Mouse (Mus musculus) liver, adult 2 months (tissue): ENCODE measurements at regions not wholly inside any gene's neighbourhood (a gene's known extent, or its start where the extent isn't known, plus 50 kb on each side); places are given as distances from the start of the nearest gene placed in this dataset.

Experiments
- DNase-seq: peaks from one replicate; pipeline ENCODE4 v3.0.0-alpha.2; 2011; ENCODE audit warnings: low read depth, low spot score; ENCODE audit errors: extremely low read depth
- H3K27ac ChIP-seq: fragments of 200-500 bp; replicated peaks from 2 replicates; pipeline ENCODE4 v1.5.1; 2012; ENCODE audit warnings: low read depth, mild to moderate bottlenecking, control low read depth, inconsistent platforms, low read length; ENCODE audit not compliant: insufficient read depth
- H3K27me3 ChIP-seq: fragments of 200-500 bp; 2 replicates; pipeline ENCODE4 v1.6.1; 2012; ENCODE audit warnings: mild to moderate bottlenecking, moderate library complexity, low read length, inconsistent platforms; ENCODE audit not compliant: control insufficient read depth, insufficient read depth
- H3K36me3 ChIP-seq: fragments of 200-500 bp; 2 replicates; pipeline ENCODE4 v1.6.1; 2012; ENCODE audit warnings: low read length, inconsistent platforms; ENCODE audit not compliant: control insufficient read depth, insufficient read depth
- H3K4me1 ChIP-seq: fragments of 200-500 bp; 2 replicates; pipeline ENCODE4 v1.6.1; 2011; ENCODE audit warnings: low read length; ENCODE audit not compliant: control insufficient read depth, insufficient read depth
- H3K4me3 ChIP-seq: fragments of 200-500 bp; 2 replicates; pipeline ENCODE4 v1.5.1; 2011; ENCODE audit warnings: low read depth, mild to moderate bottlenecking, control low read depth, low read length, moderate library complexity; ENCODE audit not compliant: insufficient read depth
- H3K79me2 ChIP-seq: fragments of 200-500 bp; 2 replicates; pipeline ENCODE4 v1.6.1; 2012; ENCODE audit warnings: inconsistent platforms, mild to moderate bottlenecking, low read length, moderate library complexity; ENCODE audit not compliant: control insufficient read depth, insufficient read depth
- H3K9ac ChIP-seq: fragments of 200-500 bp; 2 replicates; pipeline ENCODE4 v1.6.1; 2012; ENCODE audit warnings: low read depth, mild to moderate bottlenecking, control low read depth, inconsistent platforms, low read length
- CTCF ChIP-seq: fragments of 200-500 bp; IDR thresholded peaks from 2 replicates; pipeline ENCODE4 v1.5.1; 2011; ENCODE audit warnings: low read depth, low read length, control low read depth
- POLR2A ChIP-seq: fragments of 200-500 bp; IDR thresholded peaks from 2 replicates; pipeline ENCODE4 v1.6.1; 2011; ENCODE audit warnings: low read length, control low read depth; ENCODE audit not compliant: insufficient read depth; ENCODE audit errors: extremely low read depth
- WGBS: fragments of 180-500 bp; shearing (Covaris S2); methylation state at CpG from one replicate; pipeline ENCODE4 v1.1.7; 2018; 5-methylcytosine and 5-hydroxymethylcytosine counted together

DNA sequence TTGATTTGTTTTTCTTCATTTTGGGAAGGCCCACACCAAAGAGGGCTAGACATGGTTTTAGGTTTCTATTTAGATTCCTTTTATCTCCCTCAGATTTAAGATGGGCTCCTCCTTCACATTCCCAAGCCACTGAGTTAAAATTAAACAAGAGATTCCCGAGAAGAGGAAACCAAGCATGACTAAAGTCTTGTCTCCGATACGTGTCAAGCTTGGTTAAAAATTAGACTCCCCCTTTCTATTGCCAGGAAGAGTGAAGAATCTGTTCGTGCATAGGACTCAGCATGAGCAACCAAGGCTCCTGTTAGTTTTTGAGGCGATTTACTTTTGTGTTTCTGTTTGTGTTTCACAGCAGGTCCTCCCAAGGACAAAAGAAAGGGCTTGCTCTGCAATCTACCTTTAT, 101.9 kb upstream of the Cdh6 start:
- Histone ChIP-seq H3K79me2 (no peaks in the 10 kb centered on the region), H3K4me1 (no peaks in the 10 kb centered on the region), H3K36me3 (no peaks in the 10 kb centered on the region), H3K27ac (no peak overlapping the region), H3K27me3 (no peaks in the 10 kb centered on the region), H3K9ac (no peak overlapping the region), H3K4me3 (no peak overlapping the region)
- TF ChIP-seq POLR2A (no peak), CTCF (no peak)
- WGBS = 22% methylated on average over 5 of the region's 5 CpGs
- DNase-seq = no peak

DNA sequence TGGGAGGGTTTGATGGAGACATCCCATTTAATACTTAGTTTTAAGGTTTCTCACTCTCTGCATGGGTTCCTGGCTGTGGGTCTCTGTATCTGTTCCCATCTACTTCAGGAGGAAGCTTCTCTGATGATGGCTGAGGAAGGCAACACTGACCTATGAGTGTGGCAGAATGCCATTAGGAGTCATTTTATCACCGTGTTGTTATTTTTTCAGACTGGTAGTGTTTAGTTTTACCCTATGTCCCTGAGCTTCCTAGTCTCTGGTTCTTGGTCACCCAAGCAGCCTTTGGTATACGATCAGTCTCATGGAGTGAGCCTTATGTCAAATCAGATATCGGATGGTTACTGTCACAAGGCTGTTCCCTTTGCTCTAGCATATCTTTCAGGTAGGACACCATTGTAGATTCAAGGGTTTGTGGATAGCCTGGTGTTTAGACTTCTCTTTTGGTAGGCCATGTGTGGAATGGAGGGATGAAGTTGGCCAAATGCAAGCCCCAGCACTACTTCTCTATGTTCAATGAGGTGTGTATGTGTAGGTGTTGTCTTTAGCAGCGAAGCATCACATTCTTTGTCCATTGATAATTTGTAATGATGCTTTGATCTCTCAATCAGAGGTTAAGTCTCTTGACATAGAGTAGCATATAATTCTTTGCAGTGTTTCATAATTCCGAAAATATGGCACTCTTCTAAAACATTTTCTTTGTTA, 101.0 kb upstream of the Cdh6 start:
- Histone ChIP-seq H3K4me3 (no peak overlapping the region), H3K79me2 (no peaks in the 10 kb centered on the region), H3K36me3 (no peaks in the 10 kb centered on the region), H3K9ac (no peak overlapping the region), H3K27me3 (no peaks in the 10 kb centered on the region), H3K4me1 (no peaks in the 10 kb centered on the region), H3K27ac (no peak overlapping the region)
- DNase-seq = no peak
- TF ChIP-seq POLR2A (no peak), CTCF (no peak)
- 77% methylated on average over 5 of the region's 5 CpGs for whole genome bisulfite sequencing

DNA sequence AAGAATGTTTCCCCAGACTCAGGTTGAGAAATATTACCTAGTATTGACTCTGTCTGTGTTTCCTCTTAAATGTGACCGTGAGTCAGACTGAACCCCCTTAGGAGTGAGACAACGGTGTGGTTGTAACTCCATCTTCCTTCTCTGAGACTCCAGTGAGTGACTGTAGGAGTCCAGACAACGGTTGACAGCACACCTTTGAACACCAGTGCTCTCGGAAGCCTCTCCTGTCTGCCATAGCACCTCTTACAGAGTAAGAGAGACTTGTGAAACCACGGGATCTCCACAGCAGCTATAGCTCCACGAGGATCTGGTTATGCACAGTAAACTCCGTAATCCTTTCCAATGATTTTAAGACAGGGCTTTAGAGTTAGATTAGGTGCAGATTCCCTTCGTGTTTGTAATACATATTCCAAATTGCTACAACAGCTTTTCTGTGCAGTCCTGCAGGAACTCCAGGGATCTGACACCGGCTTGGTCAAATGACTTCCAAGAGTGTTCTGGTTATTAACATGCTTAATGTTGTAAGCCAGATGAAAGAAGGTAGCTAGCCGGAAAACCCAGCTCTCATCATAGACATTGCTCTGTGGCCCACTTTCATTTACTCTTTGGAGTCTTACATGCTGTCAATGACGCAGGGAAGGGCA, 72.7 kb upstream of the Cdh6 start:
- Histone ChIP-seq H3K4me1 (no peaks in the 10 kb centered on the region), H3K27ac (no peak overlapping the region), H3K4me3 (no peak overlapping the region), H3K9ac (no peak overlapping the region), H3K79me2 (no peaks in the 10 kb centered on the region), H3K36me3 (no peaks in the 10 kb centered on the region), H3K27me3 (no peaks in the 10 kb centered on the region)
- TF ChIP-seq POLR2A (no peak), CTCF (no peak)
- DNase-seq = no peak
- WGBS = 87% methylated on average over 11 of the region's 11 CpGs

DNA sequence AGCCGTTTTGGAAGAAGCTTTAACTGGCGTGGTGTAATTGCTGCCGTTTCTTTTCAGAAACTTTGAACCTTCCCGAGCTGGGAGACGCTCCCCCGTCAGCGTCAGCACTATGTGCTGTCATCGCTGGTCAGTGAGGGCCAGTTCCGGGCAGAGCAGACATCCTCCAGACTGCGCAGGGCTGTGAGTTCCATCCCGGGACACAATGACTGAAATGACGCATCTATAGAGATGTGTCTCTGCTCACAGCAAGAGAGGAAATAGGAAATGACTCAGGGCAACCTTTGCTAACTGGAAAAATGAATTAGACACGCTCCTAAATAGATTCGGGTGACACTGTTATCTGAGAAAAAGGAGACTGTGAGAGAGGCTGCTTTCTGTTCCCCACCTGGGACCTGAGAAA, 70.8 kb upstream of the Cdh6 start:
- no peak overlapping the region for H3K9ac ChIP-seq
- no peaks in the 10 kb centered on the region for H3K79me2 ChIP-seq
- WGBS = 47% methylated on average over 14 of the region's 14 CpGs
- DNase-seq = no peak
- TF ChIP-seq CTCF (no peak), POLR2A (no peak)
- no peak overlapping the region for H3K27ac ChIP-seq
- H3K36me3 ChIP-seq = no peaks in the 10 kb centered on the region
- no peaks in the 10 kb centered on the region for H3K4me1 ChIP-seq
- H3K27me3 ChIP-seq = no peaks in the 10 kb centered on the region
- no peak overlapping the region for H3K4me3 ChIP-seq

DNA sequence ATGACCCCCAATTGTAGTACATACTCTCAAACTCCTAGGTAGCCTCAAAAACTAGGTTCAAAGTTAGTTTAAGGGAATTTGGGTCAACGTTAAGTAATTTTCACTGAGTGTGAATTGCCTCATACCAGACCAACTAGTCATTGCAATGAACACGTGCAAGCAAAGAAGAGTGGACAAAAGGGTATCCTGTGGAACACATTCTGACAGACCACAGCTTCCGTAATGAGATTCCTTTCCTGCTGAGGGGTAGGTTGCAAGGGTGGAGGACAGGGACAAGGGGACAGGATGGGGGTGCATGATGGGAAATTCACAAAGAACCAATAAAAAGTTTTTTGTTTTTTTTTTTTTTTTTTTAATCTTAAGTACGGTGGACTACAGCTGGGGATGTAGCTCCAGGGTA, 70.1 kb upstream of the Cdh6 start:
- TF ChIP-seq CTCF (no peak), POLR2A (no peak)
- H3K4me1 ChIP-seq = no peaks in the 10 kb centered on the region
- no peak for DNase-seq
- H3K4me3 ChIP-seq = no peak overlapping the region
- no peaks in the 10 kb centered on the region for H3K36me3 ChIP-seq
- WGBS = 69% methylated on average over 4 of the region's 4 CpGs
- H3K9ac ChIP-seq = no peak overlapping the region
- no peaks in the 10 kb centered on the region for H3K79me2 ChIP-seq
- no peaks in the 10 kb centered on the region for H3K27me3 ChIP-seq
- H3K27ac ChIP-seq = no peak overlapping the region

DNA sequence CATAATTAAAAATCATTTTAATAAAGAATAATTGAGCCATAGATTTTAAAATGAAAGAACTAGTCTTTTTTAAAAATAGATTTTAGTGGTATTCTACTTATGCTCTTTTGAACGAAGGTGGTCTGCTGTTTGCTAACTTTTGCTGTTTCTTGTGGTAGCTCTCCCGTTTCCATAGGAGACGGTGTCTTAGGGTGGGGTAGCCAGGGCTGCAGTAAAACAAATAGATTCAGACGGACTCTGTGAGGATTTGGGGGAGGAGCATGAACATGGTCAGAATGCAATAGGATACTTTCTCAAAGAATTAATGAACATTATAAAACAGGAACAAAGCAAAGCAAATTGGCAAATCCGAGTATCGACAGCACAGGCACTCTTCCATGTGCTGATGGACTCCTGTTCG, 67.5 kb upstream of the Cdh6 start:
- no peak overlapping the region for H3K9ac ChIP-seq
- WGBS = 71% methylated on average over 7 of the region's 7 CpGs
- no peak for TF ChIP-seq CTCF
- no peak overlapping the region for H3K4me3 ChIP-seq
- H3K4me1 ChIP-seq = no peaks in the 10 kb centered on the region
- H3K27me3 ChIP-seq = no peaks in the 10 kb centered on the region
- DNase-seq = no peak
- H3K27ac ChIP-seq = no peak overlapping the region
- H3K79me2 ChIP-seq = no peaks in the 10 kb centered on the region
- no peaks in the 10 kb centered on the region for H3K36me3 ChIP-seq
